26 mouse cellular contexts compared by ENCODE assay signal in the genomic region with DNA sequence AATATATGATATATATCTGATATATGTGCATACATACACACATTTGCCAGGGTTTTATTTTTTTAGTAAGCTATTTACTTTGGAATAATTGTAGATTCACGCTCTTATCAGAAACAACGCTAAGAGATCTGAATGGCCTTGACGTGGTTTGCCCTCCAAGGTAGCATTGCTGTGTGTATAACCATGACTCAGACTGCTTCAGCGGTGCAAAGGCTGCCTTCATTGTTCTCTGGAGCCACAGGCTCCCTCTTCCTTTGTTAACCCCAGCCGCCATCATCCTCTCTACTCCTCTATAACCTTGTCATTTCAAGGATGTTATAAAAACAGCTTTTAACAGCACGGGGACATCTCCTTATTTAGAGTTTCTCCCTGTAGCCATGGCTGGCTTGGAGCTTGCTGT. TPM values are rescaled to one million over a fixed set of nuclear protein-coding genes. Genes with fewer than 3 reads are reported as not detected.
DNase-seq lines count a peak whose midpoint lies in the region; ATAC-seq and TF ChIP-seq lines count a peak whose summit lies in the region.
"Had no signal": no experiment of that assay in that cellular context is flagged by ENCODE, and none has a peak within 500 bp of the region (broad histone marks: within the 10 kb centered on the region; RNA-seq: fewer than 3 reads in every experiment).

No protein-coding gene starts in this region.

- TF ChIP-seq CTCF in intestine, postnatal 0 days (IDR thresholded peaks at IDR 0.05; ENCODE audit: low read depth): no peak

- no peaks in the 10 kb centered on the region for H3K9me3 ChIP-seq in intestine, postnatal 0 days (ENCODE audit: control insufficient read depth)
- H3K9me3 ChIP-seq in heart, embryonic 10.5 days: no peaks in the 10 kb centered on the region
- H3K9me3 ChIP-seq: embryonic facial prominence, embryonic 12.5 days; embryonic facial prominence, embryonic 15.5 days; heart, embryonic 12.5 days; heart, embryonic 15.5 days; hindbrain, embryonic 10.5 days; hindbrain, embryonic 13.5 days had no signal

- peak; percentile 44 for DNase-seq in adrenal gland, postnatal 14 days
- DNase-seq in adrenal gland, postnatal 36 days: no peak
- peak; percentile 69 for DNase-seq in 416B (ENCODE audit: low read depth)
- DNase-seq in thymus, postnatal 10 days (ENCODE audit: low spot score in 2 of 2): no peak
- no peak for DNase-seq in heart, embryonic 10.5 days (ENCODE audit: low spot score)
- DNase-seq: adrenal gland, adult 8-10 months; cerebellum, adult 18-20 months; cerebellum, adult 9-10 months; cerebellum, postnatal 14 days; forebrain, postnatal 0 days; gastrocnemius, adult 2 months; gastrocnemius, postnatal 14 days; heart, adult 11 months; heart, postnatal 10 days; heart, postnatal 36 days; kidney, adult 11 months had no signal

- H3K27ac ChIP-seq in intestine, postnatal 0 days (ENCODE audit: low read depth, low read length): no peak overlapping the region
- no peak overlapping the region for H3K27ac ChIP-seq in heart, embryonic 10.5 days
- H3K27ac ChIP-seq: embryonic facial prominence, embryonic 15.5 days; gastrocnemius, adult 2 months; heart, embryonic 15.5 days; hindbrain, embryonic 10.5 days; hindbrain, embryonic 13.5 days had no signal

- H3K4me2 ChIP-seq in intestine, postnatal 0 days (replicated peaks; ENCODE audit: low read depth): no peak overlapping the region
- H3K4me2 ChIP-seq: embryonic facial prominence, embryonic 12.5 days; embryonic facial prominence, embryonic 15.5 days; heart, embryonic 12.5 days; heart, embryonic 15.5 days; hindbrain, embryonic 13.5 days had no signal

- ATAC-seq in intestine, postnatal 0 days: 0 out of 2 replicates have a peak, but pooled peaks have one; percentile 31
- ATAC-seq: activated CD4-positive, CD25-positive, alpha-beta regulatory T cell, adult 4 months; forebrain, embryonic 14.5 days; forebrain, postnatal 0 days; hindbrain, embryonic 16.5 days had no signal

- no peak overlapping the region for H3K9ac ChIP-seq in intestine, postnatal 0 days (ENCODE audit: low read depth, low read length)
- H3K9ac ChIP-seq: embryonic facial prominence, embryonic 12.5 days; embryonic facial prominence, embryonic 15.5 days; forebrain, postnatal 0 days; heart, embryonic 15.5 days; hindbrain, embryonic 13.5 days had no signal

- H3K27me3 ChIP-seq in intestine, postnatal 0 days (replicated peaks; ENCODE audit: control insufficient read depth, insufficient read depth, low read length): no peaks in the 10 kb centered on the region
- no peaks in the 10 kb centered on the region for H3K27me3 ChIP-seq in heart, embryonic 10.5 days (ENCODE audit: insufficient read depth, poor library complexity, severe bottlenecking)
- H3K27me3 ChIP-seq: embryonic facial prominence, embryonic 12.5 days; embryonic facial prominence, embryonic 15.5 days; heart, embryonic 12.5 days; heart, embryonic 15.5 days; hindbrain, embryonic 13.5 days had no signal

- no peak overlapping the region for H3K4me3 ChIP-seq in intestine, postnatal 0 days (ENCODE audit: low read depth, low read length)
- H3K4me3 ChIP-seq in heart, embryonic 10.5 days: no peak overlapping the region
- H3K4me3 ChIP-seq: embryonic facial prominence, embryonic 12.5 days; embryonic facial prominence, embryonic 15.5 days; gastrocnemius, adult 2 months; heart, embryonic 12.5 days; heart, embryonic 15.5 days; hindbrain, embryonic 10.5 days; hindbrain, embryonic 13.5 days had no signal

- H3K4me1 ChIP-seq in intestine, postnatal 0 days (replicated peaks; ENCODE audit: control insufficient read depth, insufficient read depth, low read length): peaks cover 5% of the 10 kb centered on the region; the same call in 1 of the 2 replicates
- H3K4me1 ChIP-seq in heart, embryonic 10.5 days: peaks cover 26% of the 10 kb centered on the region
- H3K4me1 ChIP-seq: hindbrain, embryonic 13.5 days had no signal

- H3K36me3 ChIP-seq in intestine, postnatal 0 days (ENCODE audit: control insufficient read depth, insufficient read depth): no peaks in the 10 kb centered on the region
- no peaks in the 10 kb centered on the region for H3K36me3 ChIP-seq in heart, embryonic 10.5 days
- H3K36me3 ChIP-seq: embryonic facial prominence, embryonic 12.5 days; embryonic facial prominence, embryonic 15.5 days; heart, embryonic 12.5 days; heart, embryonic 15.5 days; hindbrain, embryonic 10.5 days; hindbrain, embryonic 13.5 days had no signal

- 44% methylated on average over 6 of the region's 6 CpGs for WGBS in intestine, postnatal 0 days
- WGBS in heart, embryonic 10.5 days: 72% methylated on average over 6 of the region's 6 CpGs

RNA-seq across cellular contexts. Expression of a gene that starts 32.1 kb away (rescaled TPM):
- total RNA-seq in adrenal gland, postnatal 14 days (2021): 12.4 and 17.2 TPM in 2 replicates
- total RNA-seq in adrenal gland, postnatal 36 days (2021): 10 to 100 TPM; 17.5 TPM
- 3.1 and 4.2 TPM in 2 replicates for polyA plus RNA-seq in intestine, postnatal 0 days (2015; fragmentation: Nextera tagmentation; extraction: Ambion mirVana)
- polyA plus RNA-seq in heart, embryonic 10.5 days (2016; fragmentation: Nextera tagmentation; extraction: Ambion mirVana): 7.7 and 12.9 TPM in 2 replicates
- polyA plus RNA-seq: activated CD4-positive, CD25-positive, alpha-beta regulatory T cell, adult 4 months had no signal

RNA-seq across cellular contexts. Expression of a gene that starts 49.5 kb away (rescaled TPM):
- total RNA-seq in adrenal gland, postnatal 14 days (2021): 105 and 115 TPM in 2 replicates
- 100 to 1,000 TPM; 156 to 163 TPM for total RNA-seq in adrenal gland, postnatal 36 days (2021)
- 56.4 and 57.3 TPM in 2 replicates for polyA plus RNA-seq in intestine, postnatal 0 days (2015; fragmentation: Nextera tagmentation; extraction: Ambion mirVana)
- 99.0 and 123 TPM in 2 replicates for polyA plus RNA-seq in heart, embryonic 10.5 days (2016; fragmentation: Nextera tagmentation; extraction: Ambion mirVana)

Comparison
In these comparisons a context has a peak if more than half of its experiments do, and no peak if none do; other contexts are left out.
1. DNase-seq: peak in adrenal gland, postnatal 14 days (single experiment) and 416B (single experiment); none in adrenal gland, postnatal 36 days (0 of 2), thymus, postnatal 10 days (0 of 2) and heart, embryonic 10.5 days (single experiment).